Mouse (Mus musculus) kidney, adult 18-20 months (tissue): ENCODE measurements at regions not wholly inside any gene's neighbourhood (a gene's known extent, or its start where the extent isn't known, plus 50 kb on each side); places are given as distances from the start of the nearest gene placed in this dataset.
A peak's percentile ranks its signal among the peaks of the same experiment; 100 is the strongest.

Experiments used
- DNase-seq: peaks from one replicate; pipeline ENCODE4 v3.0.0; 2021

- no peak for DNase-seq
These were observed 460.2 kb downstream of the Arl4a start for GRCm38 (mm10) chr12:39577610-39578009.

DNA sequence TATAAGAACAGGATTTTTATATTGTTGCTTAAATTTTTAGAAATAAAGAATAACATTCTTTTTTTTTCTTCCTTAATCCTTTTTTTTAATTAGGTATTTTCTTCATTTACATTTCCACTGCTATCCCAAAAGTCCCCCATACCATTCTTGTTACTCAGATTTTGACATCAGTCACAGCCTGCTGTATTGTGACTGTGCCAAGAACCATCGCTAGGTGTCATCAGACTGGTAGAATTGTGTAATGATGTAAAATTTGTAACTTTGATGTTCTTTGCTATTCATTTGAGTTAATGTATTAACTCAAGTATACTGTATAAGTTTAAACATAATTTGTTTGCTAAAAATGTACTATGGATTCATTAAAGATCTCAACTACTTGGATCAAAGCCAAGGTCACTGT, 465.0 kb downstream of the Arl4a start:
- no peak for DNase-seq

DNA sequence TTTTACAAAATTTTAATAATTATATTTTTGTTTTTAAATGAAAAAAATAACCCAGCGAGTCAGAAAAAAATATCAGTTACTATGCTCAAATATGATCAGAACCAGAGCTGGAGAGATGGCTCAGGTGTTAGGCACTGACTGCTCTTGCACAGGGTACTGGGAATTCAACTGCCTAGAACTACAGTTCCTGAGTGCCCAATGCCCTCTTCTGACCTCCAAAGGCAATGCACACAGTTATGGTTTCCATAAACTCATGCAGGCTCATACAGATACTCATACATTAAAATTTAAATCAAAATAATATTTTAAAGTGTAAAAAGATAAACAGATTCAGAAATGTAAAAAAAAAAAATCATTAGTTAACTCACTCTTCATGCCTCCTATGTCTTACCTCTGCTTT, 465.7 kb downstream of the Arl4a start:
- no peak for DNase-seq

GRCm38 (mm10) chr12:39560734-39561446, 476.9 kb downstream of the Arl4a start:
- DNase-seq: no peak

DNA sequence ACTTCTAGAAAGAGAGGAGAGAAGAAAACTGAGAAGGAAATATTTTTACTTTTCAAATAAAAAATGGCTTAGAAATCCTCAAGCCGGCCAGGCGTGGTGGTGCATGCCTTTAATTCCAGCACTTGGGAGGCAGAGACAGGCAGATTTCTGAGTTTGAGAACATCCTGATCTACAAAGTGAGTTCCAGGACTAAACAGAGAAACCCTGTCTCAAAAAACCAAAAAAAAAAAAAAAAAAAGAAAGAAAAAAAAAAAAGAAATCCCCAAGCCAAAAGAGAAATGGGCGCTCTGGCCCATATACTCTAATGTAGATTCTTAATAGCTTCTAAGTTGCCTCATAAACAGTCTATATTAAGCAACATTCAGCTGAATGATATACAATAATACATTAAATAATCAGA, 479.3 kb downstream of the Arl4a start:
- no peak for DNase-seq

GRCm38 (mm10) chr12:39536326-39536725, 501.5 kb downstream of the Arl4a start:
- no peak for DNase-seq

DNA sequence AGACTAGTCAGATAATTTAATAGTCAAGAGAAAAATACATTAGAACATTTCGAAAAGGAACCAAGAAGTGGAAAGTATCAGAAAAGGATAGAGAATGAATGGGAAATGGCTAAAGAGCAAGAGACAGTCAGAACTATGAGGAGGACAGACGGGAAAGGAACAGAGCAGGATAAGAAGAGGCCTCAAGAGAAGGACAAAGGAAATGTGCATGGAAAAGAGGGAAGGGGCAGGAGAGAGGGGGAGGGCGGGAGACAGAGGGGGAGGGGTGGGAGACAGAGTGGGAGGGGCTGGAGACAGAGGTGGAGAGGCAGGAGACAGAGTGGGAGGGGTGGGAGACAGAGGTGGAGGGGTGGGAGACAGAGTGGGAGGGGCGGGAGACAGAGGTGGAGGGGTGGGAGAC, 509.7 kb downstream of the Arl4a start:
- no peak for DNase-seq

DNA sequence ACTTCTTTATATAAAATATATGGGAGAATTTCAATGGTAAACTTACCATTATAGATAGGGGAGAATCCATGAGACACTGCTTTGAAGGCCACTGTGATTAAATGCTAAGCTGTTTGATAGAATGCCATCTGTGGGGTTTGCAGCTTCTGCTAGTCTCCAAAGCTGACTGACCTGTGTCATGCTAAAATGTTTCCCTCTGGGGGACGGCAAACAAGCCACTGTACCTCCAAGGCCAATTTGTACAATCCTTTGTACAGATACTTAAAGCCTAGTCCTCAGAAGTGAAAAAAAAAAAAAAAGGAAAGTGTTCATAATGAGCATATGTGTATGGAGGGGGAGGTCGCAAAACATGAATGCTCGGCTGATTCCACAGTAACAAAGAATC, 510.6 kb downstream of the Arl4a start:
- DNase-seq: no peak

DNA sequence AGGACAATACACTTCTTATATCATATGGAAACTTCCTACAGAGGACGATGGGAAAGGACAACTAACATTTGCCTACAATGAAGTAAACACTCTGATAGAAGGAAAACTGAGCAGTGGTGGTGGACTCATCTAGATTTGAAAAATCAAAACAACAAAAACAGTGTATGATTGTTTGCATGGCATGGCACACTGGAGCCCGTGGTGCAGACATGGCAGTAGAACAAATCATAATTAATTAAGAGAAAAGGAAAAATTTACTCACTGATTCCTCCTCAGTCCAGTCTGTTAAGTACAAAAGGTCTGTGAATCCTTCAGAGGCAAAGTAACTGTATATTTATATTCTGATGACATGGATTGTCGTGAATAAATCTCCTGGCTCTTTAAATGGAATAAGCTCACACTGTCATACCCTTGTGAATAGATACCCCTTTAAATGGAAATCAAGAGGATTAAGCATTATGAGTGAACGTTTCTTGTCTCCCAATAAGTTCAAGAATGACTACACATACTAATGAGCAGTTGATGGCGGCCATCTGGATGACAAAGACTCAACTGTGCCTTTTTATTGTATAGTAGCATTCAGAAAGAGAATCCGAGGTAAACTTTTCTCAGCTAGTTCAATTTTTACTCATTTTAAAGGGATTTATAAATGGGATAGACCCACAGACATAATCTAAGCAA, 511.1 kb downstream of the Arl4a start:
- DNase-seq: no peak

- DNase-seq: no peak
These were observed 522.1 kb downstream of the Arl4a start for GRCm38 (mm10) chr12:39515690-39516089.

- no peak for DNase-seq
These were observed 527.0 kb downstream of the Arl4a start for GRCm38 (mm10) chr12:39510855-39511254.

GRCm38 (mm10) chr12:39510073-39510812, 527.6 kb downstream of the Arl4a start:
- peak; percentile 48 for DNase-seq

GRCm38 (mm10) chr12:39496203-39496602, 541.6 kb downstream of the Arl4a start:
- no peak for DNase-seq

DNA sequence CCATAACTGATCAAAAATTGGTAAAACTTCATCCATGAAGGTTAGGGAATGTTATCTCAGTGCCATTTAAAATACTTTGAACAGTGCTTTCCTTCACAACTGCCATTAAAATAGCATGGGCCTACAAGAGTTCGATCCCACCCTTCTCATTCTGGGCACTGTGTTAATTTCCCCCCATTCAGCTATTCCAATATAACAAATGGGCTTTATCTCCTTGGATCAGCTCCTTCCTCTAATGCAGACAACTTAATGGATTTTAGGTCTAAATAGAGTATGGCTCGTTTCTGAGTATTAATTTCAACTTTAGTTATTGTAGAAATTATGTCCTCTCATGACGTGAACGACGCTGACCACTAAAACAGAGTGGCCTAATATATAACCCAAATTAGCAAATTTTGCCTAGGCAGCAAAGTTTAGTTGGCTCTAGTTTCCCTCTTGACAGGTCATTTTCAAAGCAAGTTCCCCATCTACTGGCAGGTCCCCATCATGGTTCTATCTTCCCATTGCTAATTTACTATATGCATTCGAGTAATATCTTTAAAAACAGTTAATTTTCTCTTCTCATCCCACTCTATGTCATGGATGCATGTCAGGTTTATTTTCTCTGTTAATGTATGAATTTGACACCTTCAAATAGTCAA, 544.1 kb downstream of the Arl4a start:
- DNase-seq: no peak

- DNase-seq: no peak
These were observed 544.7 kb downstream of the Arl4a start for GRCm38 (mm10) chr12:39493114-39493513.

DNA sequence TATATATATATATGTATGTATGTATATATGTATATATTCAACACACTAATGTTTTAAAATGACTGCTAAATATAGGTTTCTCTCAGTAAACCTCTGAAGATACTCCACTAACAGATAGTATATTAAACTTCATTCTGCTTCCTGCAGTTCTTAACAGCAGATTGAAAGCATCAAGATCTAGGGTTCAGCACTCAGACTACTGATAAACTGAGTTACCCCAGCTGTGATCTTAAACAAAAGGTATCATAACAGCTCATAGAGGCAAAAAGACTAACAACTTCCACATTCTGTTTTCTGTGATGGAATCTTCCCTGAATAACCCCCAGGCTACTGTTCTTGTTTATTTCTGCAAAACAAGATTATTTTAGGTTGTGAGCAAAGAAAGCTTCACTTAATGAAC, 564.8 kb downstream of the Arl4a start:
- no peak for DNase-seq
